Mouse (Mus musculus) right cerebral cortex, postnatal 14 days (tissue): ENCODE measurements around the gene Hscb.

ENCODE experiments used
- DNase-seq: peaks from one replicate; pipeline ENCODE4 v3.0.0; 2022

The Hscb gene

GRCm38 (mm10) chr5:110827576-110827975 lies 12.0 kb downstream of the Hscb start:
- DNase-seq, result no peak

- no peak for DNase-seq
These were observed 12.6 kb downstream of the Hscb start for GRCm38 (mm10) chr5:110826781-110827495.

DNA sequence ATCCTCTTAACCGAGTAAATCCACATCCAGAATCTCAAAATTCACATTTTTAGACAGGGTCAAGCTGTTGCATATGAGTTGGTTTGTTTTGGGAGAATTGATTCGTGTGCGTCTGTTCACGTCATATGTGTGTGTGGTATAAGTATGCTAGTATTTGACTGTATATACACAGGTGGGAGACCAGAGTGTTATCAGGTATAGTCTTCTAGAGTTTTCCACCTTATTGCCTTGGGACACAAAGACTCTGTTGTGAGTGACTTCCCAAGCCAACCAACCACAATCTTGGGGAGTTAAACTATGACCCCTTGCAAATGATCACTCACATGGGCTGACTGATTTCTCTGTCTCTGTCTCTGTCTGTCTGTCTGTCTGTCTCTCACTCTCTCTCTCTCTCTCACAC lies 15.2 kb downstream of the Hscb start:
- DNase-seq, result no peak

GRCm38 (mm10) chr5:110809667-110810325 lies 29.8 kb downstream of the Hscb start, which contains the start of gene Ulk1:
Ulk1 (minus strand) TSS chr5:110810097.
- DNase-seq, result peak; percentile 99

GRCm38 (mm10) chr5:110808821-110809666 lies 30.5 kb downstream of the Hscb start:
- no peak for DNase-seq

DNA sequence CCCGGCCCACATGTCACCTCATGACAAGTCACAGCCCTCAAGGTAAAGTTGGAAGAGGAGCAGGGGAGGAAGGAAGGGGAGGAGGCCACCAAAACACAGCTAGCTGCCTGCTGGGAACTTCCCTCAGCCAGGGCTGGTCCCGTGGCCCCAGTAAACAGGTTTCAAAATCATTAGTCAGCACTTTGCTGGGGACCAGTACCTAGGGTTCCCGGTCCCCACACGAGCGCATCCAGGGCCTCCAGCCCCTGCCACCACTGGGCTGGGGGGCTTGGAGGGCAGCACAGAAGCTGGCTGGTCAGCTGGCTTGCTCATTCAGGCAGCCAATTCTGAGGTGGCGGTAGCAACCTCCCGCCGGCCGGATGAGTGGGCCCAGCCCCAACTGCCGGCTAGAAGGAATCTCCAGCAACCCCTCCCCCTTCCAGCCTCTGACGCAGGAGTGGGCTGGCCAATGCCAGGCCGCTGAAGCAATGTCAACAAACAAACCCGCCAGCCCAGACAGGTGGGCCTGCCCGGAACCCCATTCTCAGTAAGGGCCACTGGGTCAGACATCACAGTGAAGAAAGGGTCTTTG lies 31.4 kb downstream of the Hscb start:
- peak; percentile 79 for DNase-seq

DNA sequence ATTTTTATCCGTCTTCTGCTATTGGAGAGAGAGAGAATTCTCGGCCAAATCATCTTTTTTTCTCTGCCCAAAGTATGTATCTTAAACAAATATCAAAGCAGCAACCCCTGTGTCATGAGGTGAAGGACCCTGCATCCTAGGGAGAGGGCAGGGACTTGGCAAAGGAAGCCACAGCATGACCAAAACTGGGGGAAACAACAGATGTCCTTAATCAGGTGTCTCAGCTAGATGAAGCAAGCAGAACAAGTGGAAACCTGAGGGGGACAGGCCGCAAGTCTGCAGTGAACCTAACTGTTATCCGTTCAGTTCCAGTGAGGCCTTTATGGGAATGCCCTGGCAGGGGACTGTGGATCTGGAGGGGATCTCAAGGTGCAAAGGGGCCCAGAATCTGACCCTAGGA lies 32.1 kb downstream of the Hscb start:
- DNase-seq, result no peak

DNA sequence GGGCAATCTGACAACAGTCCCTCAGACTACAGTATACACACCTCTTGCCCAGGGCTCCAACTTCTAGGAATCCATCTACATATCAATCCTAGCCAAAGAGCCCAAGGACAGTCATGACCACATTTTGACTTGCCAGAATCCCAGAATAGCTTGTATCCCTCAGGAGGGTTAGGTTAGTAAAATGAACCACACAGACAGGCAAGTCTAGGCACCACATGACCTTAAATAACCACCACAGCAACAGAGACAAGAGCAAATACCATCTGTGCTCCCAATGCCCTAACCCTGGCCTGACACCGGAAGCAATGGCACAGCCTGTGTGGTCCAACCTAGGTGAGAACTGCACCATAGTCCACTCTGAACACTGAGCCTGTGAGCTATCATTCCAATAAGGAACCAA lies 32.9 kb downstream of the Hscb start:
- no peak for DNase-seq

DNA sequence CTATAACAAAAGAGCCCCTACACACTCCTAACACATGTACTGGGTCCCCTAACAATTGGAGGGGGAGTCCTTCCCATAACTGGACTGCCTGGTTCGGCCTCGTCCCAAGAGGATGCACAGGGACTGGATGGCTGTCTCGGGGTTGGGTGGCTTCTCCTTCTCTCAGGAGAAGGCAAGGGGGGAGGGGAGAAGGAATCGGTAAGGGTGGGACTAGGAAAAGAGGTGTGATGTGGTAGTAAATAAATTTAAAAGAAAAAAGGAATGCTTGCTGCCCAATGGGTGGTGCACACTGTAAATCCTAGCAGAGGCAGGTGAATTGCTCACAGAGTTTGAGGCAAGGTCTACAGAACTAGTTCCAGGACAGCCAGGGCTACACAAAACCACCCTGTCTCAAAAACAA lies 33.4 kb downstream of the Hscb start:
- DNase-seq, result no peak

DNA sequence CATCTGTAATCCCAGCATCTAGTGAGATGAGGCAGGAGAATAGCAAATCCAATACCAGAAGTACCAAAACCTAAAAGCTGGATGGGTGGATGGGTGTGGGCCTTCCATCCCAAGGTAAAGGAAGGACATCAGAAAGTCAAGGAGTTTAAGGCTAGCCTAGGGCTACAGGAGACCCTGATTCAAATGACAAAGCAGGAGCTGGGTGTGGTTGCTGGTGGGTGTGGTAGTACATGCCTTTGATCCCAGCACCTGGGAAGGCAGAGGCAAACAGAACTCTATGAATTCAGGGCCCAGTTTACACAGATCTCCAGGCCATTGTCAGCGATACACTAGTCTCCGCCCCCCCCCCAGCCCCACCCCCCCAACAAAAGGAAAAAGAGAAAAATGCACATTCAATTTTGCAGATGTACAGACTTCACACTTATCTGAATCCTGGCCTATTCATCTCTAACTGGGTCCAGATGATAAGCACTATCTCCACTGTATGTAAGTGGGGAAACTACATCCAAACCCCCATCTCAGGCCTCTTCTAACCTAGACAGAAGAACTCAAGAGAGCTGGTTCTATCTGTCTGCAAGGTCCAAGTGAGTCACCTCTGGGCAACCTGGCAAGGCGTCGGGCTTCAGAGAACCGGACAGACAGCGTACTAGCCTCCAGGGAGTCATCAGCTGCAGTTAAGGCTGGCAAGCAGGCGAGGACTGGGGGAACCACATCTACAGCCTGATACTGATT lies 35.4 kb downstream of the Hscb start:
- no peak for DNase-seq

- no peak for DNase-seq
These were observed 36.8 kb downstream of the Hscb start for GRCm38 (mm10) chr5:110802809-110803208.

- DNase-seq, result no peak
These were observed 37.4 kb downstream of the Hscb start for GRCm38 (mm10) chr5:110802186-110802585.

- no peak for DNase-seq
These were observed 38.4 kb downstream of the Hscb start for GRCm38 (mm10) chr5:110801036-110801624.

DNA sequence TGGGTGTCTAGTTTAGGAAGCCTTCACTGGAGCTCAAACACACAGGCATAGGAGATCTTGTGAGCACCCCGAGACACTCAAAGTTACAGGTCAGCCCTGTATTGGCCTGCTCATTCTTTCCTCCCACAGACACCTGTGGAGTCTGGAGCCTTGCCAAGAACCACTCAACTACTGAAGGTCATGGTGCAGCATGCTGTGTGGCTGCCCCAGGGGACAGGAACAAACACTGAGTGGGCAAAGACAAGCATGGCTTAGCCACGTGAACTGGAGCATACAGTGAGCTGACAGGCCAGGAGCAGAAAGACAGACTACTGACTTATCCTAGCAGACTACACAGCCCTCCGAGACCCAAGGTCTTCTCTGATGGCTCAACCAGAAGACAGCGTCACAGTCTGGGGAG lies 41.9 kb downstream of the Hscb start:
- DNase-seq, result no peak

- no peak for DNase-seq
These were observed 45.2 kb downstream of the Hscb start for GRCm38 (mm10) chr5:110794363-110794762.

- no peak for DNase-seq
These were observed 50.9 kb downstream of the Hscb start for GRCm38 (mm10) chr5:110788684-110789083.

DNA sequence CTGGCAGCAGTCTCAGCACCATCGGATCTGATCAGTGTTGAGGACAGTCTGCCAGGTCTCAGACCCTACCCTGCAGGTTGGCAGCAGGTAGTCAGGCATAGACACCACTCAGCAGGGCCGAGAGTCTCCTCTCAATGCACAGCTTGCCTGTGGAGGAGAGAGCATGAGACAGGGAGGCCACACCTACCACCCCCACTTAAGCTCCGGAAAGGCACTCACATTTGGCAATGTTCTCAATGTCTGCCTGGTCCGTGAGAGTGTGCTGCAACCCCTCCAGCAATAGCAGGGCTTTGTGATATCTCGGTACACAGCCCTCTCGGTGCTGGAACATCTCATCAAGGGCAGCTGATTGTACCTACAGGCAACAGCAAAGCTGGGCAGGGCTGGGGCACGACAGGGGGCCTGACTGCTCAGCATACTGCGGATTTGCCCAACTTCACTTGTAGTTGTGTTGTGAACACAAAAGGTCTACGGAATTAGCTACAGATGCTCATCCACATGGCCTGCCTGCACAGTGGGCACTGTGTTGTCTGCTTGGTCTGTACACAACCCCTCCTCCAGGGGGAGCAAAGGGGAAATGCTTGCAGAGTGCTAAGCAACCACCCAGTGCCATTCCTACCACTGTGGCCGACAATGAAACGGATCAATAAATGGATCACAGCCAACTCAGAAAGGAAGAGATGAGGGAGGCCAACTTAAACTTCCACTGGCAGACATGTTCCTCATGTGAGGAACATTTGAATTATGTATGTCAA lies 53.3 kb downstream of the Hscb start:
- no peak for DNase-seq

- DNase-seq, result no peak
These were observed 56.4 kb downstream of the Hscb start for GRCm38 (mm10) chr5:110783150-110783549.

DNA sequence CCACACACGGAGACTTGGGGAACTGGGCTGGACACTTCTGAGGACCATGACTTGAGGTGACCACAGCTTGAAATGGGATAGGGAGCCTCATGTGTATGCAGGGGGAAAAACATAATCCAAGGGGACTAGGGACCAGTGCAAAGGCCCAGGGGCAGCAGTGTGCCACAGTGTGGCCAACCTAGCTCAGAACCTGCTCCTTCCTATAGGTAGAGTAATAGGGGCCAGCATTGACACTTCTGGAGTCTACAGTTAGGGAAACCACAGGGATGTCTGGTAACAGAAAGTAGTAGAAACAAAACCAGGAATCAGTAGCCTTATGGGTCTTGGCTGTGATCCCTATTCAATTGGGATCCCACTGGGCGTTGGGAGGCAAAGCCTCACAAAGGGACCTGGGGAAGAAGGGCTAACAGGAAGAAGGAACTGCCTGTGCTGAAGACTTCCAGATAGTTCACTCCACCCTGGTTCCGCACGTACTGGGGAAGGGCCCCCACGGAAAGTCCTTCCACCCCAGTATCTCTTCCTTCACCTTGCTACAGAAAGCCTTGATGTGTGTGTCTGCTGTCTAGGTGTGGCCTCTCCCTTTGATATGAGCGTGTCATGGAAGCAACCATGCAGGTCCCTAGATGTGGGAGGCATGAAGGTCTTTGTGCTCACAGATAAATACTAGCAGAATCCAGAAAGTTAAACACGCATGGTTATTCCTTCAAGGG lies 57.9 kb downstream of the Hscb start:
- DNase-seq, result no peak

GRCm38 (mm10) chr5:110780761-110781528 lies 58.6 kb downstream of the Hscb start:
- DNase-seq, result no peak
